In the genomic region with DNA sequence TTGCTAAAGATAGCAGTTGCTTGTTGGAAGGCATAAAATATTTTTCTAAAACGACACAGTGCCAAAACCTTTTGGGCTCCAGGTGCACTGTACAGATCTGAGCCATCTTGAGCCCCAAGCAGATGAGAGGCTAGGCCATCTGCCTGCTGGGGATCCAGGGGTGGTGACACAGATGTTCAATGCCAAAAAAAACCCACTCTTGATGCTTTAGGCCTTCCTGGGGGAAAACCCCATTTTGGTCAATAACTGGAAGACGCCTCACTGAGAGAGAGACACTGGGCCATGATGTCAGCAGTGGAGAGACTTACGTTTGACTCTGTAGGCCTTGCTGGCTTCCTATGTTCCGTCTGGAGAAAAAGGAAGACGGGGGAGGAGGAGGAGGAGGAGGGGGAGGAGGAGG, we compare ENCODE assay signal across 24 mouse cellular contexts. TPM values are rescaled to one million over a fixed set of nuclear protein-coding genes. Genes with fewer than 3 reads are reported as not detected.
A peak's percentile ranks its signal among the peaks of the same experiment; 100 is the strongest.
DNase-seq lines count a peak whose midpoint lies in the region; TF ChIP-seq lines count a peak whose summit lies in the region.
"Had no signal": no experiment of that assay in that cellular context is flagged by ENCODE, and none has a peak within 500 bp of the region (broad histone marks: within the 10 kb centered on the region; RNA-seq: fewer than 3 reads in every experiment).

No protein-coding gene starts in this region.

- TF ChIP-seq CTCF in layer of hippocampus, adult 2 months (conservative IDR thresholded peaks at IDR 0.05), result no peak

- H3K9me3 ChIP-seq in heart, embryonic 10.5 days, result no peaks in the 10 kb centered on the region
- H3K9me3 ChIP-seq: forebrain, embryonic 10.5 days; heart, embryonic 15.5 days; hindbrain, embryonic 15.5 days had no signal

- peak overlapping the region; percentile 46; the same call in 1 of the 2 replicates for H3K27ac ChIP-seq in layer of hippocampus, adult 2 months
- H3K27ac ChIP-seq in heart, embryonic 10.5 days, result no peak overlapping the region
- H3K27ac ChIP-seq: forebrain, embryonic 10.5 days; gastrocnemius, adult 2 months; heart, embryonic 15.5 days; hindbrain, embryonic 15.5 days had no signal

- DNase-seq in layer of hippocampus, adult 2 months (ENCODE audit: low spot score in 2 of 2), result no peak
- no peak for DNase-seq in layer of hippocampus, postnatal 36 days
- peak; percentile 38 for DNase-seq in CD4-positive, CD25-positive, alpha-beta regulatory T cell, adult 2 months (ENCODE audit: low read depth, low spot score)
- DNase-seq in induced T-regulatory cell, adult 2 months (ENCODE audit: low read depth), result peak; percentile 37
- no peak for DNase-seq in adipocyte (ENCODE audit: low spot score)
- DNase-seq in heart, embryonic 10.5 days (ENCODE audit: low spot score), result no peak
- DNase-seq: adrenal gland, adult 8-10 months; adrenal gland, postnatal 25 days; B cell, adult 2 months; cerebellum, adult 11-12 months; cerebellum, adult 8-10 months; cerebellum, postnatal 10 days; forebrain, postnatal 0 days; gastrocnemius, adult 2 months; gastrocnemius, postnatal 14 days; heart, adult 11 months; heart, postnatal 10 days; heart, postnatal 4 days; kidney, adult 18-20 months had no signal

- H3K4me1 ChIP-seq in heart, embryonic 10.5 days, result peaks cover 18% of the 10 kb centered on the region

- no peak overlapping the region for H3K4me3 ChIP-seq in layer of hippocampus, adult 2 months
- no peak overlapping the region for H3K4me3 ChIP-seq in heart, embryonic 10.5 days
- H3K4me3 ChIP-seq: forebrain, embryonic 10.5 days; gastrocnemius, adult 2 months; heart, embryonic 12.5 days; heart, embryonic 15.5 days; hindbrain, embryonic 15.5 days had no signal

- no peaks in the 10 kb centered on the region for H3K36me3 ChIP-seq in heart, embryonic 10.5 days
- H3K36me3 ChIP-seq: forebrain, embryonic 10.5 days; heart, embryonic 12.5 days; heart, embryonic 15.5 days; hindbrain, embryonic 15.5 days had no signal

- H3K27me3 ChIP-seq in heart, embryonic 10.5 days (ENCODE audit: insufficient read depth, poor library complexity, severe bottlenecking), result peaks cover 47% of the 10 kb centered on the region
- H3K27me3 ChIP-seq: hindbrain, embryonic 15.5 days had no signal

- WGBS in heart, embryonic 10.5 days, result 82% methylated on average over 3 of the region's 5 CpGs

RNA-seq across cellular contexts. Expression of a gene that starts 59.6 kb away (rescaled TPM):
- total RNA-seq in layer of hippocampus, adult 2 months (2021), result 100 to 1,000 TPM; 133 to 163 TPM
- total RNA-seq in layer of hippocampus, postnatal 36 days (2021), result 100 to 1,000 TPM; 128 to 145 TPM
- polyA plus RNA-seq in heart, embryonic 10.5 days (2016; fragmentation: Nextera tagmentation; extraction: Ambion mirVana), result 1.7 and 2.6 TPM in 2 replicates
- total RNA-seq: MEL had no signal
- polyA plus RNA-seq: forebrain, embryonic 10.5 days had no signal

Comparison
In these comparisons a context has a peak if more than half of its experiments do, and no peak if none do; other contexts are left out.
1. DNase-seq: peak in CD4-positive, CD25-positive, alpha-beta regulatory T cell, adult 2 months (single experiment) and induced T-regulatory cell, adult 2 months (single experiment); none in layer of hippocampus, adult 2 months (0 of 2), layer of hippocampus, postnatal 36 days (0 of 2), adipocyte (single experiment) and heart, embryonic 10.5 days (single experiment).